19 mouse cellular contexts compared by ENCODE assay signal in genomic region chr9:75423683-75424082, GRCm38 (mm10). TPM values are rescaled to one million over a fixed set of nuclear protein-coding genes. Genes with fewer than 3 reads are reported as not detected.
DNase-seq lines count a peak whose midpoint lies in the region; ATAC-seq and TF ChIP-seq lines count a peak whose summit lies in the region.
"Had no signal": no experiment of that assay in that cellular context is flagged by ENCODE, and none has a peak within 500 bp of the region (broad histone marks: within the 10 kb centered on the region; RNA-seq: fewer than 3 reads in every experiment).

No protein-coding gene starts in this region.

- no peak for TF ChIP-seq EP300 in ES-Bruce4 (IDR thresholded peaks at IDR 0.05; ENCODE audit: insufficient read depth, low read depth, low read length)

- no peak overlapping the region for H3K4me3 ChIP-seq in kidney, adult 2 months (ENCODE audit: insufficient read depth, low read depth, low read length)
- H3K4me3 ChIP-seq in lung, adult 2 months (replicated peaks; ENCODE audit: extremely low read depth, low read depth, low read length): no peak overlapping the region
- H3K4me3 ChIP-seq in ES-Bruce4 (ENCODE audit: low read depth, low read length) (no peak overlapping the region), myocyte (no peak overlapping the region)
- no peak overlapping the region for H3K4me3 ChIP-seq in forebrain, postnatal 0 days (ENCODE audit: low read depth, low read length)
- H3K4me3 ChIP-seq: embryonic facial prominence, embryonic 12.5 days; heart, embryonic 13.5 days; limb, embryonic 15.5 days; liver, embryonic 15.5 days; midbrain, embryonic 13.5 days; neural tube, embryonic 15.5 days had no signal

- WGBS in kidney, adult 2 months: 52% methylated on average over 5 of the region's 5 CpGs
- 52% methylated on average over 5 of the region's 5 CpGs for WGBS in lung, adult 2 months
- WGBS in forebrain, postnatal 0 days: 76% methylated on average over 5 of the region's 5 CpGs

- peak overlapping the region; percentile 97 for H3K4me2 ChIP-seq in myocyte (ENCODE audit: low read depth)
- no peak overlapping the region for H3K4me2 ChIP-seq in forebrain, postnatal 0 days (ENCODE audit: low read depth)
- H3K4me2 ChIP-seq: embryonic facial prominence, embryonic 12.5 days; heart, embryonic 13.5 days; hindbrain, embryonic 14.5 days; limb, embryonic 15.5 days; liver, embryonic 15.5 days; midbrain, embryonic 13.5 days; neural tube, embryonic 15.5 days had no signal

- H3ac ChIP-seq in myocyte (ENCODE audit: control insufficient read depth, insufficient read length): no peak overlapping the region

- ATAC-seq in forebrain, postnatal 0 days: no peak
- ATAC-seq in monocyte, adult 5-6 weeks (replicated peaks; ENCODE audit: insufficient number of reproducible peaks, low FRiP score, low TSS enrichment, poor library complexity, severe bottlenecking): no peak
- ATAC-seq: forebrain, embryonic 14.5 days; midbrain, embryonic 13.5 days had no signal

- peak; percentile 26 for DNase-seq in kidney, adult 2 months
- no peak for DNase-seq in kidney, postnatal 25 days
- DNase-seq in lung, postnatal 36 days: peak; percentile 42
- DNase-seq in lung, adult 2 months: no peak
- DNase-seq in forebrain, postnatal 0 days: no peak
- DNase-seq: cerebellum, postnatal 10 days; gastrocnemius, postnatal 36 days; heart, postnatal 36 days had no signal

- no peaks in the 10 kb centered on the region for H3K4me1 ChIP-seq in kidney, adult 2 months (ENCODE audit: control insufficient read depth, insufficient read depth, low read length)
- H3K4me1 ChIP-seq in lung, adult 2 months (ENCODE audit: control insufficient read depth, insufficient read depth, low read length): no peaks in the 10 kb centered on the region
- H3K4me1 ChIP-seq in ES-Bruce4 (ENCODE audit: control insufficient read depth, insufficient read depth, low read length): peaks cover 10% of the 10 kb centered on the region
- H3K4me1 ChIP-seq in forebrain, postnatal 0 days (ENCODE audit: insufficient read depth): no peaks in the 10 kb centered on the region
- H3K4me1 ChIP-seq: limb, embryonic 15.5 days; liver, embryonic 15.5 days; midbrain, embryonic 13.5 days; neural tube, embryonic 15.5 days had no signal

- no peak for TF ChIP-seq CTCF in kidney, adult 2 months (conservative IDR thresholded peaks at IDR 0.05; ENCODE audit: insufficient read depth, insufficient read length, low read depth, low read length)
- TF ChIP-seq CTCF in lung, adult 2 months (IDR thresholded peaks at IDR 0.05; ENCODE audit: insufficient read depth, low read length): no peak
- TF ChIP-seq CTCF in ES-Bruce4 (IDR thresholded peaks at IDR 0.05; ENCODE audit: low read depth, low read length): no peak
- no peak for TF ChIP-seq CTCF in forebrain, postnatal 0 days (IDR thresholded peaks at IDR 0.05; ENCODE audit: low read depth)

- no peak overlapping the region for H3K9ac ChIP-seq in ES-Bruce4 (ENCODE audit: low read depth, poor library complexity, severe bottlenecking)
- H3K9ac ChIP-seq in forebrain, postnatal 0 days: no peak overlapping the region
- H3K9ac ChIP-seq: embryonic facial prominence, embryonic 12.5 days; heart, embryonic 13.5 days; hindbrain, embryonic 14.5 days; limb, embryonic 15.5 days; liver, embryonic 15.5 days; midbrain, embryonic 13.5 days; neural tube, embryonic 15.5 days had no signal

- H3K36me3 ChIP-seq in kidney, adult 2 months (ENCODE audit: control insufficient read depth, insufficient read depth, low read length): no peaks in the 10 kb centered on the region
- H3K36me3 ChIP-seq in ES-Bruce4 (ENCODE audit: control insufficient read depth, insufficient read depth, low read length, poor library complexity, severe bottlenecking): no peaks in the 10 kb centered on the region
- no peaks in the 10 kb centered on the region for H3K36me3 ChIP-seq in myocyte (ENCODE audit: control insufficient read depth, insufficient read depth)
- no peaks in the 10 kb centered on the region for H3K36me3 ChIP-seq in forebrain, postnatal 0 days (ENCODE audit: insufficient read depth)
- H3K36me3 ChIP-seq: embryonic facial prominence, embryonic 12.5 days; heart, embryonic 13.5 days; limb, embryonic 15.5 days; liver, embryonic 15.5 days; midbrain, embryonic 13.5 days; neural tube, embryonic 15.5 days had no signal

- H3K27me3 ChIP-seq in kidney, adult 2 months (replicated peaks; ENCODE audit: control insufficient read depth, insufficient read depth, low read length): no peaks in the 10 kb centered on the region
- H3K27me3 ChIP-seq in ES-Bruce4 (ENCODE audit: control insufficient read depth, insufficient read depth, low read length, poor library complexity, severe bottlenecking) (no peaks in the 10 kb centered on the region), myocyte (ENCODE audit: control insufficient read depth, insufficient read depth, insufficient read length) (no peaks in the 10 kb centered on the region)
- H3K27me3 ChIP-seq in forebrain, postnatal 0 days (ENCODE audit: insufficient read depth, low read length): no peaks in the 10 kb centered on the region
- H3K27me3 ChIP-seq: embryonic facial prominence, embryonic 12.5 days; heart, embryonic 13.5 days; limb, embryonic 15.5 days; liver, embryonic 15.5 days; midbrain, embryonic 13.5 days; neural tube, embryonic 15.5 days had no signal

- no peak for TF ChIP-seq POLR2A in kidney, adult 2 months (IDR thresholded peaks at IDR 0.05; ENCODE audit: low read depth, low read length)
- no peak for TF ChIP-seq POLR2A in lung, adult 2 months (IDR thresholded peaks at IDR 0.05; ENCODE audit: borderline replicate concordance, extremely low read depth, low read depth, low read length)
- TF ChIP-seq POLR2A in ES-Bruce4 (IDR thresholded peaks at IDR 0.05; ENCODE audit: insufficient read depth, low read length): no peak
- peak; percentile 35 for TF ChIP-seq POLR2A in myocyte (IDR thresholded peaks at IDR 0.05; ENCODE audit: insufficient read length, low read depth)

- H3K9me3 ChIP-seq in ES-Bruce4 (replicated peaks; ENCODE audit: control insufficient read depth, insufficient read depth, low read length, poor library complexity, severe bottlenecking): no peaks in the 10 kb centered on the region
- H3K9me3 ChIP-seq in forebrain, postnatal 0 days (ENCODE audit: low read length): no peaks in the 10 kb centered on the region
- H3K9me3 ChIP-seq: embryonic facial prominence, embryonic 12.5 days; heart, embryonic 13.5 days; limb, embryonic 15.5 days; liver, embryonic 15.5 days; midbrain, embryonic 13.5 days; neural tube, embryonic 15.5 days had no signal

- H3K27ac ChIP-seq in kidney, adult 2 months (ENCODE audit: insufficient read depth, low read depth, low read length): no peak overlapping the region
- peak overlapping the region; percentile 14; the same call in 1 of the 2 replicates for H3K27ac ChIP-seq in ES-Bruce4 (ENCODE audit: insufficient read depth, low read length)
- no peak overlapping the region for H3K27ac ChIP-seq in forebrain, postnatal 0 days (ENCODE audit: low read depth, low read length)
- H3K27ac ChIP-seq: embryonic facial prominence, embryonic 12.5 days; heart, embryonic 13.5 days; hindbrain, embryonic 14.5 days; limb, embryonic 15.5 days; liver, embryonic 15.5 days; midbrain, embryonic 13.5 days; neural tube, embryonic 15.5 days had no signal

- no peaks in the 10 kb centered on the region for H3K79me2 ChIP-seq in myocyte (ENCODE audit: control insufficient read depth, insufficient read depth)

TF ChIP-seq in myocyte, 11 proteins besides CTCF, POLR2A, EP300 and RAD21:
- TF ChIP-seq MYOD1 (IDR thresholded peaks at IDR 0.05; ENCODE audit: control insufficient read depth in 1 of 3, insufficient read length in 2 of 3, low read depth in 2 of 3): peak in 1 of 3 experiments; percentile 55
- no peak for TF ChIP-seq POLR2AphosphoS2 (IDR thresholded peaks at IDR 0.05; ENCODE audit: insufficient read length, low read depth)

RNA-seq across cellular contexts. Expression of gene Mapk6, which starts 13.9 kb away (rescaled TPM):
- 11.5 and 12.7 TPM in 2 replicates for polyA plus RNA-seq in kidney, adult 2 months (2012; rRNA removed)
- 14.5 and 25.2 TPM in 2 replicates for polyA plus RNA-seq in lung, adult 2 months (2012; rRNA removed)
- polyA plus RNA-seq in ES-Bruce4 (2011; ENCODE audit: insufficient read depth, insufficient read length, low read depth, missing spikeins): 130 and 147 TPM in 2 replicates
- 52.8 TPM for polyA plus RNA-seq in myocyte (2012; fragmentation: generic; extraction: Trizol)
- total RNA-seq in forebrain, postnatal 0 days (2014; rRNA removed): 121 and 157 TPM in 2 replicates
- 69.5 and 94.2 TPM in 2 replicates for polyA plus RNA-seq in forebrain, postnatal 0 days (2015; fragmentation: Nextera tagmentation; extraction: Ambion mirVana)
- total RNA-seq in monocyte, adult 5-6 weeks (2017): 51.7 to 80.9 TPM (median 59.9 TPM) in 3 replicates

RNA-seq across cellular contexts. Expression of gene Leo1, which starts 17.6 kb away (rescaled TPM):
- polyA plus RNA-seq in kidney, adult 2 months (2012; rRNA removed): 2.5 and 3.3 TPM in 2 replicates
- 2.5 and 4.1 TPM in 2 replicates for polyA plus RNA-seq in lung, adult 2 months (2012; rRNA removed)
- 56.3 and 57.7 TPM in 2 replicates for polyA plus RNA-seq in ES-Bruce4 (2011; ENCODE audit: insufficient read depth, insufficient read length, low read depth, missing spikeins)
- 25.4 TPM for polyA plus RNA-seq in myocyte (2012; fragmentation: generic; extraction: Trizol)
- total RNA-seq in forebrain, postnatal 0 days (2014; rRNA removed): 33.4 and 37.3 TPM in 2 replicates
- polyA plus RNA-seq in forebrain, postnatal 0 days (2015; fragmentation: Nextera tagmentation; extraction: Ambion mirVana): 31.4 and 39.8 TPM in 2 replicates
- total RNA-seq in monocyte, adult 5-6 weeks (2017): 23.8 to 36.2 TPM (median 25.0 TPM) in 3 replicates

Comparison
In these comparisons a context has a peak if more than half of its experiments do, and no peak if none do; other contexts are left out.
1. DNase-seq: peak in kidney, adult 2 months (single experiment) and lung, postnatal 36 days (single experiment); none in kidney, postnatal 25 days (0 of 2), lung, adult 2 months (single experiment) and forebrain, postnatal 0 days (single experiment).